Mouse (Mus musculus) right cerebral cortex, adult 2 months (tissue): ENCODE results near the gene Parpbp.

Source experiments
- DNase-seq, 2 experiments: peaks; one replicate each; pipeline ENCODE4 v3.0.0; 2021 to 2022; ENCODE audit warnings: low spot score in 2 of 2

Gene Parpbp

GRCm38 (mm10) chr10:88146707-88147477 lies at the start of gene Parpbp, which contains the start of gene Nup37:
Gene Parpbp, minus strand, starts transcription at chr10:88146941.
Gene Nup37, plus strand, starts transcription at chr10:88146992.
- peak; percentile 86 to 88 for DNase-seq

GRCm38 (mm10) chr10:88167438-88168077 lies 20.8 kb upstream of the Parpbp start:
- DNase-seq, result no peak

GRCm38 (mm10) chr10:88166158-88166557 lies 19.4 kb upstream of the Parpbp start:
- DNase-seq, result no peak

- no peak for DNase-seq
Observed at GRCm38 (mm10) chr10:88162676-88163075, 15.9 kb upstream of the Parpbp start.

- no peak for DNase-seq
Observed at GRCm38 (mm10) chr10:88162096-88162495, 15.4 kb upstream of the Parpbp start.

- DNase-seq, result peak; percentile 14 to 24
Observed at GRCm38 (mm10) chr10:88151658-88152057, 4.9 kb upstream of the Parpbp start.

GRCm38 (mm10) chr10:88150381-88150780 lies 3.6 kb upstream of the Parpbp start:
- DNase-seq, result no peak

GRCm38 (mm10) chr10:88146187-88146586 lies 554 bp downstream of the Parpbp start:
- DNase-seq, result no peak

- no peak for DNase-seq
Observed at GRCm38 (mm10) chr10:88135630-88136029, 11.1 kb downstream of the Parpbp start.

GRCm38 (mm10) chr10:88119721-88120120 lies 27.0 kb downstream of the Parpbp start:
- peak; percentile 7 to 13 for DNase-seq

GRCm38 (mm10) chr10:88113290-88113689 lies 33.5 kb downstream of the Parpbp start:
- DNase-seq, result no peak

- no peak for DNase-seq
Observed at GRCm38 (mm10) chr10:88106169-88106568, 40.6 kb downstream of the Parpbp start.

GRCm38 (mm10) chr10:88090772-88091171 lies 56.0 kb downstream of the Parpbp start, which contains the start of gene Pmch:
Gene Pmch, plus strand, starts transcription at chr10:88091072.
- no peak for DNase-seq

- no peak for DNase-seq
Observed at GRCm38 (mm10) chr10:88067377-88067776, 79.4 kb downstream of the Parpbp start.

- no peak for DNase-seq
Observed at GRCm38 (mm10) chr10:88064872-88065271, 81.9 kb downstream of the Parpbp start.

- no peak for DNase-seq
Observed at GRCm38 (mm10) chr10:88063436-88063835, 83.3 kb downstream of the Parpbp start.

- peak; percentile 18 to 29 for DNase-seq
Observed at GRCm38 (mm10) chr10:88056950-88057649, 89.6 kb downstream of the Parpbp start.

- no peak for DNase-seq
Observed at GRCm38 (mm10) chr10:88054233-88054985, 92.3 kb downstream of the Parpbp start.

- no peak for DNase-seq
Observed at GRCm38 (mm10) chr10:88046098-88046771, 100.5 kb downstream of the Parpbp start.

GRCm38 (mm10) chr10:88044297-88044696 lies 102.4 kb downstream of the Parpbp start:
- DNase-seq, result no peak
